Mouse (Mus musculus) limb, embryonic 10.5 days (tissue): Measurements from ENCODE around the gene Nr1h4. TPM values are rescaled to one million over a fixed set of nuclear protein-coding genes. Genes with fewer than 3 reads are reported as not detected.

Source experiments
- DNase-seq: peaks from one replicate; pipeline ENCODE4 v3.0.0-alpha.2; 2017; ENCODE audit warnings: low spot score
- H3K27ac ChIP-seq: fragments of 300-500 bp; sonication (generic); 2 replicates; pipeline ENCODE4 v1.5.1; 2016; ENCODE audit warnings: mild to moderate bottlenecking
- H3K27me3 ChIP-seq: fragments of 300-500 bp; sonication (generic); 2 replicates; pipeline ENCODE4 v1.6.1; 2016; ENCODE audit warnings: low read depth, mild to moderate bottlenecking; ENCODE audit not compliant: poor library complexity, severe bottlenecking
- H3K36me3 ChIP-seq: fragments of 300-500 bp; sonication (generic); 2 replicates; pipeline ENCODE4 v1.6.1; 2016; ENCODE audit warnings: mild to moderate bottlenecking, moderate library complexity
- H3K4me1 ChIP-seq: fragments of 300-500 bp; sonication (generic); 2 replicates; pipeline ENCODE4 v1.6.1; 2016
- H3K4me3 ChIP-seq: fragments of 300-500 bp; sonication (generic); 2 replicates; pipeline ENCODE4 v1.5.1; 2016; ENCODE audit warnings: mild to moderate bottlenecking, moderate library complexity
- H3K9me3 ChIP-seq: fragments of 300-500 bp; sonication (generic); replicated peaks from 2 replicates; pipeline ENCODE4 v1.6.1; 2016; ENCODE audit warnings: mild to moderate bottlenecking
- WGBS: fragments of 180-500 bp; shearing (Covaris S2); methylation state at CpG from one replicate; pipeline ENCODE4 v1.1.7; 2016; 5-methylcytosine and 5-hydroxymethylcytosine counted together
- polyA plus RNA-seq: library from polyadenylated mRNA; unstranded; fragments of >200 nt; fragmentation: Nextera tagmentation; extraction: Ambion mirVana; gene quantifications from 2 replicates; pipeline ENCODE4 v1.2.1, GENCODE M21; 2016

Nr1h4 gene
- polyA plus RNA-seq, 1 experiment from 2014 or later = not detected

- Histone ChIP-seq H3K27ac (no peak overlapping the region), H3K4me3 (no peak overlapping the region), H3K4me1 (0 out of 2 replicates have a peak, but pooled peaks cover 3% of the 10 kb centered on the region), H3K36me3 (no peaks in the 10 kb centered on the region), H3K9me3 (no peaks in the 10 kb centered on the region), H3K27me3 (no peaks in the 10 kb centered on the region)
- 69% methylated on average over 4 of the region's 4 CpGs for WGBS
- no peak for DNase-seq
These were observed 46.2 kb downstream of the Nr1h4 start for GRCm38 (mm10) chr10:89486995-89487742.

GRCm38 (mm10) chr10:89484907-89485306 is 48.5 kb downstream of the Nr1h4 start:
- no peak for DNase-seq
- Histone ChIP-seq H3K4me3 (no peak overlapping the region), H3K9me3 (no peaks in the 10 kb centered on the region), H3K27me3 (no peaks in the 10 kb centered on the region), H3K27ac (no peak overlapping the region), H3K36me3 (no peaks in the 10 kb centered on the region), H3K4me1 (no peaks in the 10 kb centered on the region)

- DNase-seq = no peak
- H3K4me1 ChIP-seq = no peaks in the 10 kb centered on the region
- no peaks in the 10 kb centered on the region for H3K9me3 ChIP-seq
- no peak overlapping the region for H3K4me3 ChIP-seq
- no peaks in the 10 kb centered on the region for H3K27me3 ChIP-seq
- H3K27ac ChIP-seq = no peak overlapping the region
- WGBS = 82% methylated on average over 18 of the region's 18 CpGs
- H3K36me3 ChIP-seq = no peaks in the 10 kb centered on the region
These were observed 49.4 kb downstream of the Nr1h4 start for GRCm38 (mm10) chr10:89483812-89484602.

- no peak overlapping the region for H3K27ac ChIP-seq
- no peak overlapping the region for H3K4me3 ChIP-seq
- 92% methylated on average over 14 of the region's 14 CpGs for WGBS
- DNase-seq = no peak
- no peaks in the 10 kb centered on the region for H3K27me3 ChIP-seq
- H3K9me3 ChIP-seq = no peaks in the 10 kb centered on the region
- H3K36me3 ChIP-seq = no peaks in the 10 kb centered on the region
- no peaks in the 10 kb centered on the region for H3K4me1 ChIP-seq
These were observed 50.3 kb downstream of the Nr1h4 start for GRCm38 (mm10) chr10:89483113-89483512.

GRCm38 (mm10) chr10:89482142-89482681 is 51.2 kb downstream of the Nr1h4 start:
- H3K4me3 ChIP-seq = no peak overlapping the region
- no peaks in the 10 kb centered on the region for H3K27me3 ChIP-seq
- H3K36me3 ChIP-seq = no peaks in the 10 kb centered on the region
- no peak overlapping the region for H3K27ac ChIP-seq
- WGBS = 87% methylated on average over 10 of the region's 10 CpGs
- no peaks in the 10 kb centered on the region for H3K9me3 ChIP-seq
- DNase-seq = no peak
- H3K4me1 ChIP-seq = no peaks in the 10 kb centered on the region

GRCm38 (mm10) chr10:89481638-89482037 is 51.7 kb downstream of the Nr1h4 start:
- no peaks in the 10 kb centered on the region for H3K4me1 ChIP-seq
- no peak overlapping the region for H3K4me3 ChIP-seq
- H3K27me3 ChIP-seq = no peaks in the 10 kb centered on the region
- H3K9me3 ChIP-seq = no peaks in the 10 kb centered on the region
- 65% methylated on average over 7 of the region's 7 CpGs for WGBS
- H3K36me3 ChIP-seq = no peaks in the 10 kb centered on the region
- no peak for DNase-seq
- H3K27ac ChIP-seq = no peak overlapping the region

GRCm38 (mm10) chr10:89478766-89479165 is 54.6 kb downstream of the Nr1h4 start:
- Histone ChIP-seq H3K27ac (no peak overlapping the region), H3K4me1 (no peaks in the 10 kb centered on the region), H3K4me3 (no peak overlapping the region), H3K9me3 (no peaks in the 10 kb centered on the region), H3K27me3 (no peaks in the 10 kb centered on the region), H3K36me3 (no peaks in the 10 kb centered on the region)
- WGBS = 91% methylated on average over 8 of the region's 8 CpGs
- DNase-seq = no peak

- Histone ChIP-seq H3K27ac (no peak overlapping the region), H3K4me3 (no peak overlapping the region), H3K9me3 (no peaks in the 10 kb centered on the region), H3K36me3 (no peaks in the 10 kb centered on the region), H3K27me3 (no peaks in the 10 kb centered on the region), H3K4me1 (no peaks in the 10 kb centered on the region)
- WGBS = 82% methylated on average over 7 of the region's 7 CpGs
- no peak for DNase-seq
These were observed 62.6 kb downstream of the Nr1h4 start for GRCm38 (mm10) chr10:89470596-89471353.

- Histone ChIP-seq H3K27ac (no peak overlapping the region), H3K9me3 (no peaks in the 10 kb centered on the region)
- WGBS = 87% methylated on average over 4 of the region's 4 CpGs
These were observed 68.5 kb downstream of the Nr1h4 start for GRCm38 (mm10) chr10:89464760-89465405.

GRCm38 (mm10) chr10:89462890-89463289 is 70.5 kb downstream of the Nr1h4 start:
- DNase-seq = no peak
- Histone ChIP-seq H3K4me3 (no peak overlapping the region), H3K4me1 (no peaks in the 10 kb centered on the region), H3K9me3 (no peaks in the 10 kb centered on the region), H3K36me3 (no peaks in the 10 kb centered on the region), H3K27me3 (no peaks in the 10 kb centered on the region), H3K27ac (no peak overlapping the region)
- 87% methylated on average over 11 of the region's 11 CpGs for WGBS

More at GRCm38 (mm10) chr10:89464760-89465405, 68.5 kb downstream of the Nr1h4 start:
- H3K4me3 ChIP-seq = no peak overlapping the region
- H3K4me1 ChIP-seq = no peaks in the 10 kb centered on the region
- no peak for DNase-seq
- H3K27me3 ChIP-seq = no peaks in the 10 kb centered on the region
- H3K36me3 ChIP-seq = no peaks in the 10 kb centered on the region

- 28% methylated on average over 14 of the region's 14 CpGs for WGBS
- DNase-seq = peak; percentile 73
- Histone ChIP-seq H3K4me3 (no peak overlapping the region), H3K36me3 (no peaks in the 10 kb centered on the region), H3K27ac (no peak overlapping the region), H3K4me1 (no peaks in the 10 kb centered on the region), H3K9me3 (no peaks in the 10 kb centered on the region), H3K27me3 (no peaks in the 10 kb centered on the region)
These were observed 71.4 kb downstream of the Nr1h4 start for GRCm38 (mm10) chr10:89461856-89462507.

GRCm38 (mm10) chr10:89460972-89461371 is 72.4 kb downstream of the Nr1h4 start:
- Histone ChIP-seq H3K36me3 (no peaks in the 10 kb centered on the region), H3K4me1 (no peaks in the 10 kb centered on the region), H3K4me3 (no peak overlapping the region), H3K27ac (no peak overlapping the region), H3K9me3 (no peaks in the 10 kb centered on the region), H3K27me3 (no peaks in the 10 kb centered on the region)
- DNase-seq = no peak
- whole genome bisulfite sequencing = 91% methylated on average over 11 of the region's 11 CpGs
